Mouse (Mus musculus) lung, embryonic 16.5 days (tissue): ENCODE measurements around the gene Ltbp1. TPM values are rescaled to one million over a fixed set of nuclear protein-coding genes. Genes with fewer than 3 reads are reported as not detected.

Experiments
- ATAC-seq: fragments of 200-750 bp; cut with Nextera tagmentation; 2 replicates; pipeline ENCODE4 v1.8.0; 2017; ENCODE audit warnings: low read depth, mild to moderate bottlenecking, moderate library complexity
- H3K27ac ChIP-seq: fragments of 300-500 bp; sonication (generic); 2 replicates; pipeline ENCODE4 v1.5.1; 2014; ENCODE audit warnings: mild to moderate bottlenecking, control low read depth, low read length
- H3K27me3 ChIP-seq: fragments of 300-500 bp; sonication (generic); 2 replicates; pipeline ENCODE4 v1.6.1; 2014; ENCODE audit warnings: low read depth, low read length, mixed read lengths; ENCODE audit not compliant: control insufficient read depth, insufficient read depth
- H3K36me3 ChIP-seq: fragments of 300-500 bp; sonication (generic); 2 replicates; pipeline ENCODE4 v1.6.1; 2014; ENCODE audit warnings: low read length; ENCODE audit not compliant: control insufficient read depth, insufficient read depth
- H3K4me1 ChIP-seq: fragments of 300-500 bp; sonication (generic); replicated peaks from 2 replicates; pipeline ENCODE4 v1.6.1; 2014; ENCODE audit warnings: low read length, mixed read lengths; ENCODE audit not compliant: control insufficient read depth, insufficient read depth
- H3K4me2 ChIP-seq: fragments of 300-500 bp; sonication (generic); 2 replicates; pipeline ENCODE4 v1.6.1; 2014; ENCODE audit warnings: low read depth, low read length, control low read depth
- H3K4me3 ChIP-seq: fragments of 300-500 bp; sonication (generic); 2 replicates; pipeline ENCODE4 v1.5.1; 2014; ENCODE audit warnings: mild to moderate bottlenecking, low read length, control low read depth
- H3K9ac ChIP-seq: fragments of 300-500 bp; sonication (generic); 2 replicates; pipeline ENCODE4 v1.6.1; 2014; ENCODE audit warnings: low read length, control low read depth
- H3K9me3 ChIP-seq: fragments of 300-500 bp; sonication (generic); 2 replicates; pipeline ENCODE4 v1.6.1; 2016; ENCODE audit warnings: low read length; ENCODE audit not compliant: control insufficient read depth
- WGBS: fragments of 180-500 bp; shearing (Covaris S2); extraction: QIAGEN DNeasy Blood & Tissue Kit; methylation state at CpG from one replicate; pipeline ENCODE4 v1.1.7; 2014; 5-methylcytosine and 5-hydroxymethylcytosine counted together
- polyA plus RNA-seq: library from polyadenylated mRNA; unstranded; fragments of >200 nt; fragmentation: Nextera tagmentation; extraction: Ambion mirVana; gene quantifications from 2 replicates; pipeline ENCODE4 v1.2.1, GENCODE M21; 2015

Ltbp1 gene
- polyA plus RNA-seq, 1 experiment from 2014 or later = 24.2 TPM

GRCm38 (mm10) chr17:75254909-75255308 lies 249.5 kb downstream of the Ltbp1 start:
- Histone ChIP-seq H3K9ac (no peak overlapping the region), H3K27ac (no peak overlapping the region), H3K4me3 (no peak overlapping the region), H3K36me3 (no peaks in the 10 kb centered on the region), H3K9me3 (no peaks in the 10 kb centered on the region), H3K4me2 (no peak overlapping the region), H3K27me3 (no peaks in the 10 kb centered on the region), H3K4me1 (no peaks in the 10 kb centered on the region)
- ATAC-seq = no peak
- 70% methylated on average over 6 of the region's 6 CpGs for WGBS

DNA sequence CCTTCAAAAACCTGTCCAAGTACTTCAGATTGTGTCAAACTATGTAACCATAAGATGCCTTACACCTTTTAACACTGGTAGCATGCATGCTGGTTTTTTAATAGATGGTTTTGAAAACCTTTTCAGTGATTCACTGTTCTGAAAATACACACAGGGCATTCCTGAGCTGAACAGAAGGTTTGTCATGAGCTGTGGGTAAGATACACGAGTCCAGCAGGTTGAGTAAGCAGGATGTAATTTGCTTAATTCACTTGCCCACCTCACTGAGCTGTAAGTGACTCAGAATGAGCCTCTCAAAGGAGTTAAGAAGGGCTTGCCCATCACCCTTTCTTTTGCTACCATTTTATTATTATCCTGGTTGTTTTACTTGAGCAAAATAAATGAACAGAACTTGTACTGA lies 250.6 kb downstream of the Ltbp1 start:
- Histone ChIP-seq H3K27ac (no peak overlapping the region), H3K27me3 (no peaks in the 10 kb centered on the region), H3K9ac (no peak overlapping the region), H3K9me3 (no peaks in the 10 kb centered on the region), H3K4me2 (no peak overlapping the region), H3K4me1 (no peaks in the 10 kb centered on the region), H3K4me3 (no peak overlapping the region), H3K36me3 (no peaks in the 10 kb centered on the region)
- no peak for ATAC-seq
- WGBS = 44% methylated on average over 1 of the region's 1 CpGs

DNA sequence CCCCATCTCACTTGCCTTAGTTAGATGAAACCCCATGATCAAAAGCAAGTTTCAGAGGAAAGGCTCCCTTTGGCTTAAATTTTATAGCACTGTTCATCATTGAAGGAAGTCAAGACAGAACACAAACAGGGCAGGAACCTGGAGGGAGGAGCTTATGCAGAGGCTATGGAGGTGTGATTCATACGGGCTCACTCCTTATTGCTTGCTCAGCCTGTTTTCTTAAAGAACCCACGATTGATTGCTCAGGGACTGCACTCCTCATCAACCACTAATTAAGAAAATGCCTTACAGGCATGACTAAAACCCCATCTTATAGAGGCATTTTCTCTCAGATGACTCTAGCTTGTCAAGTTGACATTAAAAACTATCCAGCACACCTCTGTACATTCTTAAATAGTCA lies 253.1 kb downstream of the Ltbp1 start:
- Histone ChIP-seq H3K4me3 (no peak overlapping the region), H3K9me3 (no peaks in the 10 kb centered on the region), H3K9ac (no peak overlapping the region), H3K27ac (no peak overlapping the region), H3K4me2 (no peak overlapping the region), H3K36me3 (no peaks in the 10 kb centered on the region), H3K4me1 (no peaks in the 10 kb centered on the region), H3K27me3 (no peaks in the 10 kb centered on the region)
- ATAC-seq = no peak
- WGBS = 74% methylated on average over 2 of the region's 2 CpGs

DNA sequence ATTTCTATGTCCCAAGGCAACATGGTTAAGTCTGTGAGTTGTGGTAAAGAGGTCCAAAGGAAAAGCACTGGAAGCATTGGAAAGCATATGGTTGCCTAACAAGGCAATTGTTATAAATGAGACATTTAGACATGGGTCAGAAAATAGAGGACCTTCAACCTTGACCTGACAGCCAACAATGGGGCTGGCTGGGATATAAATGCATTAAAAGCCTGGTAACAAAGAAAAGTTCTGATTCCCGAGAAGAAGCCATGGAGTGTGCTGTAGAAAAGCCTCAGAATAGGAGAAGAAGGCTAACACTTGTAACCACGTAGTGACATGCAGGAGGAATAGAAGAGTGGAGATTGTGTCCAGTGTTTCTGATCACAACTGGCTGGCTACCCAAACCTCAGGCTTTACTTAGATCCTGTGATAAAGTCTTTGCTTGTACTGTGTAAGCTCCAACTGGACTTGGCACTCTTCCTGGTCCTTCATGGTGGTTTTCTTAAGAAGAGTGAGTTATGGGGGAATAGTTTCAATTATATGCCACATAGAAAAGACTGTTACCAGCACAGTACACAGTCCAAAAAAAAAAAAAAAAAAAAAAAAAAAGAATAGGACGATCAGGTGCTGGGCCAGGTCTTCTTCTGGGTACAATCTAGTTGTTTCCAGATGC lies 258.1 kb downstream of the Ltbp1 start:
- H3K9me3 ChIP-seq = no peaks in the 10 kb centered on the region
- H3K9ac ChIP-seq = no peak overlapping the region
- WGBS = 75% methylated on average over 3 of the region's 3 CpGs
- H3K27ac ChIP-seq = no peak overlapping the region
- H3K4me3 ChIP-seq = no peak overlapping the region
- H3K4me2 ChIP-seq = no peak overlapping the region
- H3K4me1 ChIP-seq = no peaks in the 10 kb centered on the region; the same call in 1 of the 2 replicates
- ATAC-seq = no peak
- H3K27me3 ChIP-seq = no peaks in the 10 kb centered on the region
- no peaks in the 10 kb centered on the region for H3K36me3 ChIP-seq

- Histone ChIP-seq H3K9me3 (no peaks in the 10 kb centered on the region), H3K9ac (no peak overlapping the region), H3K27ac (peak overlapping the region; percentile 13; the same call in 1 of the 2 replicates), H3K4me1 (no peaks in the 10 kb centered on the region; the same call in 1 of the 2 replicates), H3K4me2 (no peak overlapping the region), H3K4me3 (no peak overlapping the region), H3K36me3 (no peaks in the 10 kb centered on the region), H3K27me3 (no peaks in the 10 kb centered on the region)
- WGBS = 63% methylated on average over 4 of the region's 4 CpGs
- ATAC-seq = no peak
Measured at GRCm38 (mm10) chr17:75268506-75268905, 263.1 kb downstream of the Ltbp1 start.

GRCm38 (mm10) chr17:75272446-75272845 lies 267.1 kb downstream of the Ltbp1 start:
- no peak overlapping the region for H3K4me3 ChIP-seq
- H3K4me2 ChIP-seq = no peak overlapping the region
- H3K36me3 ChIP-seq = no peaks in the 10 kb centered on the region
- H3K4me1 ChIP-seq = no peaks in the 10 kb centered on the region; the same call in 1 of the 2 replicates
- WGBS = 79% methylated on average over 3 of the region's 3 CpGs
- no peak overlapping the region for H3K27ac ChIP-seq
- no peaks in the 10 kb centered on the region for H3K9me3 ChIP-seq
- no peaks in the 10 kb centered on the region for H3K27me3 ChIP-seq
- ATAC-seq = no peak
- no peak overlapping the region for H3K9ac ChIP-seq

DNA sequence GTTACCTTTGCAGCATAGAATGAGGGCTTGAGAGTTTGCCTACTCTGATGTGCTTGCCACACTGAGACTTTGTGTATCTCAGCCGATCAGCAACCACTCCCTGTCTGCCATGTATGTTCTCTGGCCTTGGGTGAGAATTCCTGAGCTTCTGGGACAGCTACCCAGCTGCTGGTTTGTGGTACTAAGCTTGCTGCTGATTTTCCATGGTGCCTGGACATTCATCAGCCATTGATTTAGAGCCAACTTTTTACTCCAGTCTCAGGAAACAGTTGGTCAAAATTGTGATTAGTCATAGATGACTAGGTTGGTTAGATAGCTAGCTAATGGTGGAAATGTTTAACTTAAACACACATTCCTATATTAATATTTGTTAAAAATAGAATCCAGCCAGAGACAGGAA lies 267.9 kb downstream of the Ltbp1 start:
- Histone ChIP-seq H3K27me3 (no peaks in the 10 kb centered on the region), H3K9me3 (no peaks in the 10 kb centered on the region), H3K4me2 (no peak overlapping the region), H3K4me3 (no peak overlapping the region), H3K4me1 (no peaks in the 10 kb centered on the region; the same call in 1 of the 2 replicates), H3K36me3 (no peaks in the 10 kb centered on the region), H3K9ac (no peak overlapping the region), H3K27ac (no peak overlapping the region)
- 79% methylated on average over 1 of the region's 1 CpGs for WGBS
- ATAC-seq = no peak

DNA sequence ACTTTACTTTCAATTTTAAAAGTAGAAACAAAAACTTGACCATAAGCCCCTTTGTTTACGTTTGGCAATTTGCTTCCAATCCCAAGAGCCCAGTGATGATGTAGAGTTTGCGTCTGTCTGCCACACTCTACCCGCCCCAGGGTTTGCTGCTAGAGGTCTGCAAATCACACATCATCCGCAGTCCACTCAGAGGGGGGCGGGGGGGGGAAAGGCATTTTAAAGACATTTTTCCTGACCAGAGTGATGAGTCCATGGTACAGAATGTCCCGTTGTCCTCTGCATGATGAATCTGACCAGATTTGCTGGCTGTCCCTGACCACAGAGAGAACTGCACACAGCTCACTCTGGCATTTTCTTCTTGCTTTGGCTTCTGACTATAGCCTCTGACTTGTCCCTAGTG lies 269.9 kb downstream of the Ltbp1 start:
- H3K27ac ChIP-seq = no peak overlapping the region
- H3K9me3 ChIP-seq = no peaks in the 10 kb centered on the region
- 57% methylated on average over 6 of the region's 6 CpGs for WGBS
- H3K4me3 ChIP-seq = no peak overlapping the region
- H3K36me3 ChIP-seq = no peaks in the 10 kb centered on the region
- ATAC-seq = peak; percentile 64
- no peak overlapping the region for H3K9ac ChIP-seq
- no peaks in the 10 kb centered on the region for H3K27me3 ChIP-seq
- no peaks in the 10 kb centered on the region for H3K4me1 ChIP-seq
- no peak overlapping the region for H3K4me2 ChIP-seq

DNA sequence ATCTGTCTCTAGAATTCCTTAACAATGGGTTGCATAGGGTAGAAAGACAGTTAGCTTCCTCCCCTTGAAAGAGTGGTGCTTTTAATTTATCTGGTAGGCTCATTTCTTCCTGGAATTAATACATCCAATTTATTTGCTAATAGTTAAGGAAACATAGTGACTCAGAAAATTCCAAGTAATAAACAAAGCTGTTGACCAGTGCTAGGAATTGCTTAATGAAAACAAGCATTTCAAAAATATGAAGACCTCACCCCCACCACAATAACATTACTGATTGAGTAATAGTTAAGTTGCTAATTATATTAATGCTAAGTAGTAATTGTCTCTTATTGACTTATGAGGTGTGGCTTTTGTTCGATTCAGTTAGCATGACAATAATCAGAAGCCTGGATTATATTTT lies 272.7 kb downstream of the Ltbp1 start:
- Histone ChIP-seq H3K36me3 (no peaks in the 10 kb centered on the region), H3K4me1 (no peaks in the 10 kb centered on the region), H3K4me3 (no peak overlapping the region), H3K27ac (no peak overlapping the region), H3K9me3 (no peaks in the 10 kb centered on the region), H3K4me2 (no peak overlapping the region), H3K27me3 (no peaks in the 10 kb centered on the region), H3K9ac (no peak overlapping the region)
- no peak for ATAC-seq
- 73% methylated on average over 1 of the region's 1 CpGs for WGBS

GRCm38 (mm10) chr17:75278561-75278960 lies 273.2 kb downstream of the Ltbp1 start:
- ATAC-seq = no peak
- no peaks in the 10 kb centered on the region for H3K27me3 ChIP-seq
- no peak overlapping the region for H3K4me3 ChIP-seq
- H3K9me3 ChIP-seq = no peaks in the 10 kb centered on the region
- no peak overlapping the region for H3K9ac ChIP-seq
- H3K27ac ChIP-seq = no peak overlapping the region
- no peak overlapping the region for H3K4me2 ChIP-seq
- no peaks in the 10 kb centered on the region for H3K36me3 ChIP-seq
- WGBS = 69% methylated on average over 6 of the region's 6 CpGs
- no peaks in the 10 kb centered on the region for H3K4me1 ChIP-seq
